Mouse (Mus musculus) Muller cell, postnatal 12 days (primary cell): Measurements from ENCODE around the gene Spink2.
"Not testable (repeated sequence)": the region's sequence is repeated elsewhere in the genome, so short reads cannot be mapped to it uniquely, and the experiment has no call there.

Experiments used
- DNase-seq: peaks from one replicate; pipeline ENCODE4 v3.0.0-alpha.2; 2015; ENCODE audit errors: inconsistent ontology term

The Spink2 gene

GRCm38 (mm10) chr5:77211236-77211635 lies at the start of gene Spink2:
TSS of gene Spink2 (minus strand) at chr5:77211471.
- DNase-seq: peak; percentile 66

- no peak for DNase-seq
Measured at GRCm38 (mm10) chr5:77260141-77260540, 48.9 kb upstream of the Spink2 start.

GRCm38 (mm10) chr5:77259315-77259714 lies 48.0 kb upstream of the Spink2 start:
- no peak for DNase-seq

- DNase-seq: no peak
Measured at GRCm38 (mm10) chr5:77257603-77258002, 46.3 kb upstream of the Spink2 start.

GRCm38 (mm10) chr5:77254402-77254801 lies 43.1 kb upstream of the Spink2 start:
- DNase-seq: no peak

- DNase-seq: no peak
Measured at GRCm38 (mm10) chr5:77253154-77253553, 41.9 kb upstream of the Spink2 start.

GRCm38 (mm10) chr5:77252115-77252827 lies 41.0 kb upstream of the Spink2 start:
- peak; percentile 53 for DNase-seq

- no peak for DNase-seq
Measured at GRCm38 (mm10) chr5:77251656-77252055, 40.4 kb upstream of the Spink2 start.

- DNase-seq: no peak
Measured at GRCm38 (mm10) chr5:77250083-77250482, 38.8 kb upstream of the Spink2 start.

GRCm38 (mm10) chr5:77245787-77246671 lies 34.8 kb upstream of the Spink2 start:
- DNase-seq: peak; percentile 91

- DNase-seq: no peak
Measured at GRCm38 (mm10) chr5:77245463-77245786, 34.2 kb upstream of the Spink2 start.

- peak; percentile 35 for DNase-seq
Measured at GRCm38 (mm10) chr5:77244331-77244987, 33.2 kb upstream of the Spink2 start.

- no peak for DNase-seq
Measured at GRCm38 (mm10) chr5:77237104-77237503, 25.8 kb upstream of the Spink2 start.

GRCm38 (mm10) chr5:77234921-77235320 lies 23.6 kb upstream of the Spink2 start:
- DNase-seq: no peak

GRCm38 (mm10) chr5:77231863-77232262 lies 20.6 kb upstream of the Spink2 start:
- DNase-seq: not testable (repeated sequence)

GRCm38 (mm10) chr5:77228986-77229385 lies 17.7 kb upstream of the Spink2 start:
- peak; percentile 28 for DNase-seq

GRCm38 (mm10) chr5:77223043-77223975 lies 12.0 kb upstream of the Spink2 start:
- no peak for DNase-seq

GRCm38 (mm10) chr5:77217724-77218123 lies 6.5 kb upstream of the Spink2 start:
- peak; percentile 65 for DNase-seq

- DNase-seq: peak; percentile 73
Measured at GRCm38 (mm10) chr5:77217211-77217610, 5.9 kb upstream of the Spink2 start.

GRCm38 (mm10) chr5:77206134-77206533 lies 5.1 kb downstream of the Spink2 start:
- no peak for DNase-seq

GRCm38 (mm10) chr5:77202238-77202637 lies 9.0 kb downstream of the Spink2 start:
- no peak for DNase-seq
